Mouse (Mus musculus) midbrain, postnatal 0 days (tissue): Measurements from ENCODE around the gene Mrpl49. TPM values are rescaled to one million over a fixed set of nuclear protein-coding genes. Genes with fewer than 3 reads are reported as not detected.

ENCODE experiments used
- ATAC-seq: fragments of 200-750 bp; cut with Nextera tagmentation; 2 replicates; pipeline ENCODE4 v1.8.0; 2017; ENCODE audit warnings: moderate number of reproducible peaks, mild to moderate bottlenecking, moderate TSS enrichment, moderate library complexity; ENCODE audit not compliant: low FRiP score
- DNase-seq: peaks from one replicate; pipeline ENCODE4 v3.0.0-alpha.2; 2015; ENCODE audit warnings: low spot score
- H3K27ac ChIP-seq: fragments of 300-500 bp; sonication (generic); 2 replicates; pipeline ENCODE4 v1.5.1; 2014; ENCODE audit warnings: low read depth, mild to moderate bottlenecking, low read length, mixed read lengths
- H3K27me3 ChIP-seq: fragments of 300-500 bp; sonication (generic); 2 replicates; pipeline ENCODE4 v1.6.1; 2014; ENCODE audit warnings: low read length, control low read depth, mixed read lengths; ENCODE audit not compliant: insufficient read depth
- H3K36me3 ChIP-seq: fragments of 300-500 bp; sonication (generic); 2 replicates; pipeline ENCODE4 v1.6.1; 2014; ENCODE audit warnings: low read length, control low read depth, mixed read lengths; ENCODE audit not compliant: insufficient read depth
- H3K4me1 ChIP-seq: fragments of 300-500 bp; sonication (generic); 2 replicates; pipeline ENCODE4 v1.6.1; 2014; ENCODE audit warnings: mild to moderate bottlenecking, control low read depth, antibody characterized with exemption, low read length, mixed read lengths; ENCODE audit not compliant: insufficient read depth
- H3K4me2 ChIP-seq: fragments of 300-500 bp; sonication (generic); 2 replicates; pipeline ENCODE4 v1.6.1; 2014; ENCODE audit warnings: low read depth, mild to moderate bottlenecking, low read length, mixed read lengths; ENCODE audit not compliant: poor library complexity, severe bottlenecking
- H3K4me3 ChIP-seq: fragments of 300-500 bp; sonication (generic); 2 replicates; pipeline ENCODE4 v1.5.1; 2014; ENCODE audit warnings: low read depth, mild to moderate bottlenecking, low read length, moderate library complexity
- H3K9ac ChIP-seq: fragments of 300-500 bp; sonication (generic); replicated peaks from 2 replicates; pipeline ENCODE4 v1.6.1; 2014; ENCODE audit warnings: mild to moderate bottlenecking, low read length, moderate library complexity, mixed read lengths; ENCODE audit not compliant: poor library complexity, severe bottlenecking
- H3K9me3 ChIP-seq: fragments of 300-500 bp; sonication (generic); 2 replicates; pipeline ENCODE4 v1.6.1; 2016; ENCODE audit warnings: low read length, control low read depth
- CTCF ChIP-seq: IDR thresholded peaks from 2 replicates; pipeline ENCODE4 v1.5.1; 2016; ENCODE audit warnings: antibody characterized with exemption, mild to moderate bottlenecking
- WGBS: fragments of 180-500 bp; shearing (Covaris S2); extraction: QIAGEN DNeasy Blood & Tissue Kit; methylation state at CpG from one replicate; pipeline ENCODE4 v1.1.7; 2014; 5-methylcytosine and 5-hydroxymethylcytosine counted together
- microRNA-seq: library from miRNA; unstranded; fragments of <30 nt; microRNA quantifications from one replicate; pipeline ENCODE4, GENCODE M21; 2016; ENCODE audit warnings: borderline number of aligned reads
- polyA plus RNA-seq: library from polyadenylated mRNA; unstranded; fragments of >200 nt; fragmentation: Nextera tagmentation; extraction: Ambion mirVana; gene quantifications from 2 replicates; pipeline ENCODE4 v1.2.1, GENCODE M21; 2015
- total RNA-seq: library from RNA; depleted of rRNA; stranded (reverse); fragments of >200 nt; gene quantifications from 2 replicates; pipeline ENCODE4 v1.2.3, GENCODE M21; 2014; rRNA removed

Gene Mrpl49
- total and polyA plus RNA-seq, 2 experiments from 2014 or later: 34.7 to 50.0 TPM

GRCm38 (mm10) chr19:6013691-6014090 lies 43.9 kb downstream of the Mrpl49 start:
- 0 out of 2 replicates have a peak, but pooled peaks cover 7% of the 10 kb centered on the region for H3K4me1 ChIP-seq
- no peaks in the 10 kb centered on the region for H3K9me3 ChIP-seq
- H3K4me2 ChIP-seq: no peak overlapping the region
- no peaks in the 10 kb centered on the region for H3K36me3 ChIP-seq
- DNase-seq (no peak), ATAC-seq (no peak)
- H3K27ac ChIP-seq: no peak overlapping the region
- H3K27me3 ChIP-seq: peaks cover 5% of the 10 kb centered on the region; the same call in 1 of the 2 replicates
- H3K4me3 ChIP-seq: no peak overlapping the region
- WGBS: 90% methylated on average over 10 of the region's 10 CpGs
- TF ChIP-seq CTCF: no peak
- no peak overlapping the region for H3K9ac ChIP-seq

GRCm38 (mm10) chr19:6009137-6009536 lies 48.4 kb downstream of the Mrpl49 start:
- ATAC-seq: no peak
- Histone ChIP-seq H3K4me2 (no peak overlapping the region), H3K27me3 (no peaks in the 10 kb centered on the region), H3K9ac (no peak overlapping the region), H3K4me1 (no peaks in the 10 kb centered on the region), H3K9me3 (no peaks in the 10 kb centered on the region), H3K27ac (no peak overlapping the region), H3K36me3 (no peaks in the 10 kb centered on the region), H3K4me3 (no peak overlapping the region)
- 69% methylated on average over 8 of the region's 8 CpGs for WGBS
- no peak for DNase-seq
- no peak for TF ChIP-seq CTCF

GRCm38 (mm10) chr19:6007013-6007412 lies 50.6 kb downstream of the Mrpl49 start:
- WGBS: 90% methylated on average over 13 of the region's 13 CpGs
- no peak for TF ChIP-seq CTCF
- H3K9me3 ChIP-seq: no peaks in the 10 kb centered on the region

GRCm38 (mm10) chr19:6005541-6005940 lies 52.0 kb downstream of the Mrpl49 start:
- Histone ChIP-seq H3K9ac (no peak overlapping the region), H3K27me3 (no peaks in the 10 kb centered on the region), H3K9me3 (no peaks in the 10 kb centered on the region), H3K27ac (no peak overlapping the region), H3K4me1 (no peaks in the 10 kb centered on the region), H3K4me2 (no peak overlapping the region), H3K36me3 (no peaks in the 10 kb centered on the region), H3K4me3 (no peak overlapping the region)
- 57% methylated on average over 11 of the region's 11 CpGs for WGBS
- ATAC-seq (no peak), DNase-seq (no peak)
- TF ChIP-seq CTCF: no peak

More at GRCm38 (mm10) chr19:6007013-6007412, 50.6 kb downstream of the Mrpl49 start:
- no peak for ATAC-seq
- no peak overlapping the region for H3K4me2 ChIP-seq
- no peaks in the 10 kb centered on the region for H3K27me3 ChIP-seq
- H3K4me3 ChIP-seq: no peak overlapping the region
- H3K4me1 ChIP-seq: no peaks in the 10 kb centered on the region
- H3K9ac ChIP-seq: no peak overlapping the region
- no peaks in the 10 kb centered on the region for H3K36me3 ChIP-seq
- no peak overlapping the region for H3K27ac ChIP-seq
- no peak for DNase-seq

Small RNA genes lying within 50 kb of the gene (microRNA-seq; reads per million reads assigned to microRNA genes)
- gene Mir6988: 3.4 reads per million, percentile 2 among the genes with 10 or more reads in this experiment

Other genes with a start within 250 kb of the Mrpl49 start
- gene Frmd8, start 182.5 kb downstream of the Mrpl49 start, total RNA-seq: 11.2 and 19.1 TPM in 2 replicates
- 11.2 and 11.7 TPM in 2 replicates for gene Frmd8, start 182.5 kb downstream of the Mrpl49 start, polyA plus RNA-seq
- gene Slc25a45, start 180.0 kb downstream of the Mrpl49 start, total RNA-seq: 3.7 and 4.8 TPM in 2 replicates
- gene Slc25a45, start 180.0 kb downstream of the Mrpl49 start, polyA plus RNA-seq: 2.1 and 2.7 TPM in 2 replicates
- gene Tigd3, start 163.6 kb downstream of the Mrpl49 start, total RNA-seq: 9.0 and 11.4 TPM in 2 replicates
- 10.6 and 10.9 TPM in 2 replicates for gene Tigd3, start 163.6 kb downstream of the Mrpl49 start, polyA plus RNA-seq
- 52.9 and 84.7 TPM in 2 replicates for gene Dpf2, start 144.8 kb downstream of the Mrpl49 start, total RNA-seq
- gene Dpf2, start 144.8 kb downstream of the Mrpl49 start, polyA plus RNA-seq: 57.7 and 61.0 TPM in 2 replicates
- 20.6 and 28.4 TPM in 2 replicates for gene Cdc42ep2, start 133.0 kb downstream of the Mrpl49 start, total RNA-seq
- 19.2 and 20.9 TPM in 2 replicates for gene Cdc42ep2, start 133.0 kb downstream of the Mrpl49 start, polyA plus RNA-seq
- 17.8 and 21.6 TPM in 2 replicates for gene Pola2, start 93.6 kb downstream of the Mrpl49 start, total RNA-seq
- gene Pola2, start 93.6 kb downstream of the Mrpl49 start, polyA plus RNA-seq: 16.7 and 16.9 TPM in 2 replicates
- not detected in 2 replicates for gene Slc22a20, start 71.6 kb downstream of the Mrpl49 start, total RNA-seq
- gene Slc22a20, start 71.6 kb downstream of the Mrpl49 start, polyA plus RNA-seq: not detected in 2 replicates
- gene Capn1, start 41.9 kb downstream of the Mrpl49 start, total RNA-seq: 7.9 and 13.2 TPM in 2 replicates
- gene Capn1, start 41.9 kb downstream of the Mrpl49 start, polyA plus RNA-seq: 3.3 and 3.9 TPM in 2 replicates
- 27.8 and 36.3 TPM in 2 replicates for gene Syvn1, start 11.2 kb downstream of the Mrpl49 start, total RNA-seq
- gene Syvn1, start 11.2 kb downstream of the Mrpl49 start, polyA plus RNA-seq: 34.6 and 34.8 TPM in 2 replicates
- 494 and 628 TPM in 2 replicates for gene Fau, start 59 bp upstream of the Mrpl49 start, total RNA-seq
- 587 and 625 TPM in 2 replicates for gene Fau, start 59 bp upstream of the Mrpl49 start, polyA plus RNA-seq
- gene Znhit2, start 3.4 kb upstream of the Mrpl49 start, total RNA-seq: 53.3 and 59.1 TPM in 2 replicates
- 40.4 and 41.0 TPM in 2 replicates for gene Znhit2, start 3.4 kb upstream of the Mrpl49 start, polyA plus RNA-seq
- gene Tm7sf2, start 10.6 kb upstream of the Mrpl49 start, total RNA-seq: 79.5 and 98.1 TPM in 2 replicates
- gene Tm7sf2, start 10.6 kb upstream of the Mrpl49 start, polyA plus RNA-seq: 50.2 and 51.6 TPM in 2 replicates
- 95.7 and 114 TPM in 2 replicates for gene Vps51, start 19.4 kb upstream of the Mrpl49 start, total RNA-seq
- gene Vps51, start 19.4 kb upstream of the Mrpl49 start, polyA plus RNA-seq: 92.4 and 101 TPM in 2 replicates
- gene Tmem262, start 22.2 kb upstream of the Mrpl49 start, total RNA-seq: not detected in 2 replicates
- not detected in 2 replicates for gene Tmem262, start 22.2 kb upstream of the Mrpl49 start, polyA plus RNA-seq
- not detected in 2 replicates for gene Gm28374, start 24.5 kb upstream of the Mrpl49 start, total RNA-seq
- gene Gm28374, start 24.5 kb upstream of the Mrpl49 start, polyA plus RNA-seq: 0.81 and 1.1 TPM in 2 replicates
- gene Zfpl1, start 27.2 kb upstream of the Mrpl49 start, total RNA-seq: 76.0 and 97.6 TPM in 2 replicates
- 92.0 and 99.6 TPM in 2 replicates for gene Zfpl1, start 27.2 kb upstream of the Mrpl49 start, polyA plus RNA-seq
- 1.3 and 1.6 TPM in 2 replicates for gene Cdca5, start 27.2 kb upstream of the Mrpl49 start, total RNA-seq
- 1.6 and 1.8 TPM in 2 replicates for gene Cdca5, start 27.2 kb upstream of the Mrpl49 start, polyA plus RNA-seq
- not detected in 2 replicates for gene AC131692.1, start 36.6 kb upstream of the Mrpl49 start, total RNA-seq
- not detected in 2 replicates for gene AC131692.1, start 36.6 kb upstream of the Mrpl49 start, polyA plus RNA-seq
- gene Naaladl1, start 48.0 kb upstream of the Mrpl49 start, total RNA-seq: 0.42 and 1.0 TPM in 2 replicates
- 0.41 and 0.53 TPM in 2 replicates for gene Naaladl1, start 48.0 kb upstream of the Mrpl49 start, polyA plus RNA-seq
- gene Sac3d1, start 60.9 kb upstream of the Mrpl49 start, total RNA-seq: 66.6 and 73.1 TPM in 2 replicates
- 52.6 and 53.1 TPM in 2 replicates for gene Sac3d1, start 60.9 kb upstream of the Mrpl49 start, polyA plus RNA-seq
- gene Snx15, start 70.5 kb upstream of the Mrpl49 start, total RNA-seq: 51.0 and 66.4 TPM in 2 replicates
- gene Snx15, start 70.5 kb upstream of the Mrpl49 start, polyA plus RNA-seq: 66.1 and 69.1 TPM in 2 replicates
- gene Batf2, start 83.2 kb upstream of the Mrpl49 start, total RNA-seq: not detected in 2 replicates
- not detected in 2 replicates for gene Batf2, start 83.2 kb upstream of the Mrpl49 start, polyA plus RNA-seq
- 83.4 and 123 TPM in 2 replicates for gene Arl2, start 83.8 kb upstream of the Mrpl49 start, total RNA-seq
- 159 and 174 TPM in 2 replicates for gene Arl2, start 83.8 kb upstream of the Mrpl49 start, polyA plus RNA-seq
- gene Majin, start 126.6 kb upstream of the Mrpl49 start, total RNA-seq: not detected in 2 replicates
- gene Majin, start 126.6 kb upstream of the Mrpl49 start, polyA plus RNA-seq: 0.16 and 0.18 TPM in 2 replicates
- gene Gpha2, start 168.6 kb upstream of the Mrpl49 start, total RNA-seq: not detected in 2 replicates
- 0.31 TPM in 1 of 2 replicates, not detected in the other for gene Gpha2, start 168.6 kb upstream of the Mrpl49 start, polyA plus RNA-seq
- gene Ppp2r5b, start 178.1 kb upstream of the Mrpl49 start, total RNA-seq: 248 and 256 TPM in 2 replicates
- 177 and 189 TPM in 2 replicates for gene Ppp2r5b, start 178.1 kb upstream of the Mrpl49 start, polyA plus RNA-seq
- gene Atg2a, start 183.9 kb upstream of the Mrpl49 start, total RNA-seq: 34.3 and 38.2 TPM in 2 replicates
- gene Atg2a, start 183.9 kb upstream of the Mrpl49 start, polyA plus RNA-seq: 9.6 and 9.7 TPM in 2 replicates
- 117 and 139 TPM in 2 replicates for gene Ehd1, start 218.9 kb upstream of the Mrpl49 start, total RNA-seq
- 73.0 and 74.0 TPM in 2 replicates for gene Ehd1, start 218.9 kb upstream of the Mrpl49 start, polyA plus RNA-seq
- gene Cdc42bpg, start 248.7 kb upstream of the Mrpl49 start, total RNA-seq: 4.8 and 5.4 TPM in 2 replicates
- 0.20 and 0.67 TPM in 2 replicates for gene Cdc42bpg, start 248.7 kb upstream of the Mrpl49 start, polyA plus RNA-seq